Mouse (Mus musculus): ENCODE measurements around the gene Gm45062.

The Gm45062 gene

GRCm38 (mm10) chr6:8312554-8312953 is 53.3 kb downstream of the Gm45062 start:
- WGBS: 62% methylated on average over 2 of the region's 2 CpGs

- 97% methylated on average over 2 of the region's 2 CpGs for WGBS
Measured at GRCm38 (mm10) chr6:8319591-8319990, 60.3 kb downstream of the Gm45062 start.

DNA sequence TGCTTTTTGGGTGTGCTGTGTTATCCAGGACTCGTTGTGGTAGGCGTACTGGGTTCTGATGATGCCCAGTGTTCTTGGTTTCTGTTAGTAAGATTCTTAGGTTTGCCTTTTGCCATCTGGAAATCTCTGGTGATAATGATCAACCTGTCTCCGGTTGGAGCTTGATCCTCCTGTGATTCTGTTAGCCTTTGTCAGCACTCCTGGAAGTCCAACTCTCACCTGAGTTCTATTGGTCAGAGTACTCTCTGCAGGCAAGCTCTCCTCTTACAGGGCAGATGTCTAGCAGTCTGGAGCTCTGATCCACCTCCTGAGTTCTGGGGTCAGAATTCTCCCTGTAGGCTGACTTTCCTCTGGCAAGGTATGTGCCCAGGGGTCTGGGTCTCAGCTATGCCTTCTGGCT is 72.2 kb downstream of the Gm45062 start:
- WGBS: 95% methylated on average over 3 of the region's 3 CpGs

GRCm38 (mm10) chr6:8333380-8333779 is 74.1 kb downstream of the Gm45062 start:
- 100% methylated on average over 1 of the region's 1 CpGs for WGBS

DNA sequence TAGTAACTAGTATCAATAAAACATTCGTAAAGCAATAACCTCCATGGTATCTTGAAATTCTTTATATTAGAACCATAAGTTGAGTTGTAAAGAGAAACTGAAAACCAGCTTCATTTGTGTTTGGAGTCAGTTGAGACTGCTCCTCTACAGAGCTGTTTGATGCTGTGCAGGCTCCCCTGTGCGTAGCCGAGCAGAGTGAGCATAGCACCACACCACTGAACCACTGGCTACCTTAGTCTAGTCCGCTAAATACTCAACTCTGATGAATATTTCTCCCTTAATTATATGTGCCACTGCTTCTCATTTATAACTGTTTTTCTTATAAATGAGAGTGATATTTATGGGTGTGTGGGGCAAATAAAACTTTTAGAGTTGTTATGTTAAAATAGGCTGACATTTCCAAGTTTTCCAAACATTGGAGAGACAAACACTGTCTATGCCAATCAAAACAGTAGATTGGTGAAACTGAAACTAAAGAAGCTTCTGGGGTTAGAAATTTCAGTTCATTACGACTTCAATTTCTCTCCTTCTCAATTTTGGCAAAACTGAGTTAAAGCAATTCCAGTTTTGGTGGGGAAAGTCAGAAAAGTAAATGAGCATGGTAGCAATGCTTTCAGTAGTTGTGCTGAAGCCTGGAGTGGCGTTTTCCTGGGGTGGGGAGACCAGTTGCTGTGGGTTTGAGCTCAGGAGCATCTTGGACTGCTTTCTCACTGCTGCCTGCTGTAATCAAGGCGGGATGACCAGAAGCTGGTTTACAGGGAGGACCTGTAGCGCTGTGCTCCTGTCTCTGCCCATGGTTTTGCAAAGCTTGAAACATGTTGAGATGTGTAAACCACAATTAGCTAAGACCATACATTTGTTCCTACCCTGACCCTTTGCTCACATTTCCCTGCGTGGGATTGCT is 77.5 kb downstream of the Gm45062 start:
- WGBS: 81% methylated on average over 9 of the region's 9 CpGs

- WGBS: 89% methylated on average over 6 of the region's 6 CpGs
Measured at GRCm38 (mm10) chr6:8339453-8339852, 80.2 kb downstream of the Gm45062 start.

DNA sequence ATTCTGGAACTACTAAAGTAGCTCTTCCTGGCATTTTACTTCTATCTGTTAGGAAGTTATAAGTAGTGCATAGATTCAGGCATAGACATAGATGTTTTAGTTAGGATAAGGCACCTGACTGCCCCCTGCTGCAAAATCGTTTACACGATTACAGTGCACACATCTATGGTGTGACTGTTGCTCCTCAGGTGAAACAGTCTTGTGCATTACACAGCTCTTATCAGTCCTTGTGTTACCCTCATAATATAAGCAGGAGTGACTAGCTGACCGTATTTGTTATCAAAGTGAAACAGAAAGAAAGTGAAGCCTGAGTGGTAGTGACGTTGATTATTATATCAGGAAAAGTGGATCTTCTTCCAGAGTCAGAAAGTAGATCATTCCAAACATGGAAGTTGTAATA is 84.0 kb downstream of the Gm45062 start:
- WGBS: 89% methylated on average over 4 of the region's 4 CpGs

GRCm38 (mm10) chr6:8345219-8345856 is 86.1 kb downstream of the Gm45062 start:
- 67% methylated on average over 5 of the region's 5 CpGs for WGBS

- WGBS: 84% methylated on average over 2 of the region's 2 CpGs
Measured at GRCm38 (mm10) chr6:8347154-8347553, 87.9 kb downstream of the Gm45062 start.

- WGBS: 96% methylated on average over 1 of the region's 1 CpGs
Measured at GRCm38 (mm10) chr6:8348344-8348743, 89.1 kb downstream of the Gm45062 start.

DNA sequence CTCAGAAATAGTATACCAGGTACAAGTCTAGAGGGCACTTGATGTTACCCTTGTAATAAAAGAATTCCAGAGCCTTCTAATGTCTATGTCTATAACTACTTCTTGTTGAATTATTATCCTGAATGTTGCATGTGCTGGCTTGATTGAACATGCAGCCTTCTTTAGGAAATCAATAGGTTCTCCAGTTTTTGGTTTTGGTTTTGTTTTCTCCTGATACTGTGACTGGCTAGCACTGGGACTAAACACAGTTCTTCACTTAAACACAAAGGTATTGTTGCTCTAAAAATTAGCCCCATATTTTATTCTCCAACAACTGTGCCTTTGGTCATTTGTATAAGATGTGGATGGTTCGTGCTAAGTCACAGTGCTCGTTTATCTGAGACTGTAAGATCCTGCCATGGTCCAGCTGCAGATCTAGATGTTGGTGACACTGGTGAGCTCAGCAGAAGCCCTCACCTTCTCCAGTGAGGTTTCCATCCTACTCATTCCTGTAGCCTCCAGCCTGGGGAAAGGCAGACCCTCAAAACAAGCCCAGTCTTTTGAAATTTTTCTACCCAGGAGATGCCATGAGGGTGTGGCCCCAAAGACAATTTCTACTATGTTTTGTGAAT is 89.9 kb downstream of the Gm45062 start:
- WGBS: 85% methylated on average over 2 of the region's 2 CpGs

DNA sequence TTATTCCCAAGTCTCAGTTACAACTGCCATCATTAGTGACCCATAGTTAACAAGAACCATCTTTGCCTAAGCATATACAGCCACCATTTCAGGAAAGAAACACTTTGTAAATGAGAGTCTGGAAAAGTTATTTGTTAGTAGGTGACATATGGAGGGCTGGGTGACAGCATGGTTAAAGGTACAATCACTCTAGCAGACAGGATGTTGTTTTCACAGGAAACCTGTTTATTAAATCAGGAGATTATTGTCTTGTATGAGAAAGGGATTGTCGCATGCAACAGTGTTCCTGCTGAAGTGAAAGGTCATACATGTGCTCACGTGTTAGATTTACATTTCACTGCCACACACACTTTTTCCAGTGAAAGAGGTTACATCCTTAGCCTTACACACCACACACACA is 92.3 kb downstream of the Gm45062 start:
- WGBS: 91% methylated on average over 2 of the region's 2 CpGs

DNA sequence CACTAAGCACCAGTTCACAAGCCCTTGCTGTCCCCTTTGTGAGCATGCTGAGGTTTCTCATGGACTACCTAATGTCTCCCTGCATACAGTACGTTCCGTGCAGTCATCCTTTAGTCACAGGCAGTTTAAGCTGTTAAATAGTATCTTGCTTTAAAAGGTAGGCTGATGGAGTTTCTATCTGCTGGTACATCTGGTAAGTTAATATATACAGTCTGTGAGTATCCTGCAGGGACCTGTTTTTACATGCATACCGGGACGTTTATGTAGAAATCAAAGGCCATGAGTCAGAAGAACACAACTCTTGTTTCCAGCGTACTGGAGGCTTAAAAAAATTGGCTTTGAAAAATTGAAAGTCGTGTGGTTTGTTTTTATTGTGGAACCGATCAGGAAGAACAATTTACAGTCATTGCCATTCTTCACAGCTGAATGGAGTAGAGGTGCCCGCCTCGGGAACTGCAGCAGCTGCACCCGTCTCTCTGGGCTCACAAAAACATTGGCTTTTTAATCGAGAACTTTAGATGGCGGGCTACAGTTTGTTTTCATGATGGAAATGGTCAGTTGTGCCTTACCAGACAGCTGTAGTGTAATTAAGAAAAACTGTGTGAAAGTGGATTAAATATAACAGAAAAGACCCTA is 93.4 kb downstream of the Gm45062 start:
- 20% methylated on average over 12 of the region's 12 CpGs for WGBS

- WGBS: 18% methylated on average over 4 of the region's 4 CpGs
Measured at GRCm38 (mm10) chr6:8353461-8353860, 94.2 kb downstream of the Gm45062 start.

GRCm38 (mm10) chr6:8354846-8355245 is 95.6 kb downstream of the Gm45062 start:
- WGBS: 93% methylated on average over 4 of the region's 4 CpGs

GRCm38 (mm10) chr6:8358232-8358631 is 99.0 kb downstream of the Gm45062 start:
- WGBS: 66% methylated on average over 2 of the region's 2 CpGs

DNA sequence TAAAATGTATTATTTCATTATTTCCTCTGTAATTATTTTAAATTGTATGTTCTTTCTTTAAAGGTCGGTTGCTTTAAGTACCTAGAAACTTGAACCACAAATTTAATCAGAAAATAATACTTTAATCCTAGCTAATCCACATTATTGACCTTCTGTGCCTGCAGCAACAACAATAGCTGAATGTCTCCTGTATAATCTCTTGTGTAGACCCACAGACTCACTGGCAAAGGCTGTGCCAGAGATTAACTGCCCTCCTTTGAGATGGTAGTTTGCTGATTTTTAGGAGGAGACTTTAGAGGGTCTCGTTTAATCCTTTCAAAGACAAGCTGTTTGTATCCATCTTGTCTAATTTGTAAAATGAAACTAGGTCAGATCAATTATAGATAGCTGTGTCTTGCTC is 99.5 kb downstream of the Gm45062 start:
- WGBS: 60% methylated on average over 2 of the region's 2 CpGs

DNA sequence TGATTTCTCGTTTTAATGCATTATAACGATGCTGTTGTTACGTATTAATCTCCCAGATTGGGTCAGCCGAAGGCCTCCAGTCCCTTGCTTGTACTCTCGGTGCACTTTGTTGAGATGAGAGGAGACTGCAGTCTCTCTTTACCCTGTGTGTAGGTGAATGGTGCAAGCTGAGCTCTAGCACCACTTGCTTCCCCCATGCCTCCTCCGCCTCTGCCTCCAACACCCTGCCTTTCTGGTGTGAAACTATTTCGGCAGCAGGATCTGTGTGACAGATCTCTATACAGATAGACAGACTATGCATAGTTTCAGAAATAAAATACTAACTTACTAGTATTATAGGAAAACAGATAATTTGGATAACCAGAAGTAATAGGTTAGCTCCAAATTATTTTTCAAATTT is 101.6 kb downstream of the Gm45062 start:
- WGBS: 62% methylated on average over 7 of the region's 7 CpGs

DNA sequence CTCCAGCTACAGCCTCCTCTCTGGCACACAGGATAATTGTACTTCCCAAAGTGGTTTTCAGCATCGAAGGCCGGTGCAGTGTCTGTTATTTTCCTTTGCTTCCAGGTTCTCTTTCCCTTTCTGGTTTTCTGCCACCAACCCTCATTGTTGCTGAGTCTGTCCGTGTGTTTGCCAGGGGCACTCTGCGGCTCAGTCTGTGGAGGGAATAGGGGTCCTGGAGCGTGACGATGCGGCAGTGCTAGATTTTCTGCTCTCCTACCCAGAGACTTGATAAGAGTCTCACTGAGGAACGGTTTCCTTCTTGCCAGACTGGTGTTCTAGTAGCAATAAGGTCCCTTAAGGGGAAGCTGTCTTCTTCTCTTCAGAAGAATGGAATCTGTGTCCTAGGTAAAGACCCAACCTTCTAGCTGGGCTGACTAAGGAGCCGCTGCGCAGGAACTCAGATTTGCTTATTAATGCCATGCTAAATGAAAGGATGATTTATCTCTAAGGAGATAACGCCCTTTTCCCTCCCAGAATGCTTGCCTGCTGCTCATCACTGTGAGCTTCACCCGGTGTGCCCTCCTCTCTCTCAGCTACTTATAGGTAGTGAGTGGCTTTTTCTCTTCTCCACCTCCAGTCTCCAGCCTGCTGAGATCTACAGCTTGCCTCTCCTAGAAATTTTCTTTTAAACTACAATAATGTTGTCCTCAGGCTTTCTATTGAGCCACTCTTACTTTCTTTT is 104.9 kb downstream of the Gm45062 start:
- 51% methylated on average over 12 of the region's 12 CpGs for WGBS

DNA sequence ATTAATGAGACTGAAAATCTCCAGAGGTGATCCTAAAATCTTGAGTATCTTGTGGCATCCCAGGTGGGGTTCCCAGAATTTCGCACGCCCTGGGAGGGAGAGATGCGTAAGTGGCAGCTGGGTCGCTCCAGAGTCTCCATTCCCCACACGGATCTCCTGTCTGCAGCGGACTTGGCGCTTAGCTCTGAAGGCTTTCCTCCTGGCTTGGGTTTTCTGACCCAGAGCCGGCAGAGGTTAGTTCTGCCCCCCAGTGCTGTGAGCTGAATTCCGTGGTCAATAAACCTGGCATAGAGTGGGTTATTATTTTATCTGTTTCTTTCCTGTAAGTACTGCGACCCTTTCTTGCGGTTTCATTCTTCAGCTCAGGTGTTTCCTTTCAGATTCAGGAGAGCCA is 105.5 kb downstream of the Gm45062 start:
- WGBS: 78% methylated on average over 11 of the region's 11 CpGs

- 98% methylated on average over 4 of the region's 4 CpGs for WGBS
Measured at GRCm38 (mm10) chr6:8367675-8368074, 108.4 kb downstream of the Gm45062 start.
